Mouse (Mus musculus) embryo, embryonic 10.5 days (tissue): ENCODE measurements around the gene Fgfbp3.
"Not testable (repeated sequence)": the region's sequence is repeated elsewhere in the genome, so short reads cannot be mapped to it uniquely, and the experiment has no call there.

Experiments used
- DNase-seq: peaks from one replicate; pipeline ENCODE4 v3.0.0-alpha.2; 2015; ENCODE audit warnings: low spot score

Gene Fgfbp3

GRCm38 (mm10) chr19:36910424-36911045 is 8.9 kb downstream of the Fgfbp3 start:
- peak; percentile 81 for DNase-seq

GRCm38 (mm10) chr19:36909676-36910292 is 9.6 kb downstream of the Fgfbp3 start:
- DNase-seq: peak; percentile 84

GRCm38 (mm10) chr19:36909150-36909549 is 10.3 kb downstream of the Fgfbp3 start:
- no peak for DNase-seq

GRCm38 (mm10) chr19:36904211-36905007 is 15.0 kb downstream of the Fgfbp3 start:
- peak; percentile 92 for DNase-seq

- peak; percentile 43 for DNase-seq
These were observed 16.0 kb downstream of the Fgfbp3 start for GRCm38 (mm10) chr19:36903377-36903776.

- DNase-seq: peak; percentile 60
These were observed 21.6 kb downstream of the Fgfbp3 start for GRCm38 (mm10) chr19:36897778-36898177.

- DNase-seq: peak; percentile 79
These were observed 22.4 kb downstream of the Fgfbp3 start for GRCm38 (mm10) chr19:36896791-36897569.

- no peak for DNase-seq
These were observed 27.7 kb downstream of the Fgfbp3 start for GRCm38 (mm10) chr19:36891746-36892145.

GRCm38 (mm10) chr19:36887706-36888105 is 31.7 kb downstream of the Fgfbp3 start:
- DNase-seq: peak; percentile 26

GRCm38 (mm10) chr19:36886316-36886715 is 33.1 kb downstream of the Fgfbp3 start:
- peak; percentile 62 for DNase-seq

GRCm38 (mm10) chr19:36883119-36883518 is 36.3 kb downstream of the Fgfbp3 start:
- DNase-seq: peak; percentile 72

GRCm38 (mm10) chr19:36878743-36879495 is 40.5 kb downstream of the Fgfbp3 start:
- no peak for DNase-seq

- DNase-seq: no peak
These were observed 42.1 kb downstream of the Fgfbp3 start for GRCm38 (mm10) chr19:36877329-36877728.

- DNase-seq: no peak
These were observed 44.8 kb downstream of the Fgfbp3 start for GRCm38 (mm10) chr19:36874651-36875050.

GRCm38 (mm10) chr19:36868675-36869074 is 50.7 kb downstream of the Fgfbp3 start:
- not testable (repeated sequence) for DNase-seq
